Mouse (Mus musculus): ENCODE data around the gene Slfn1. TPM values are rescaled to one million over a fixed set of nuclear protein-coding genes. Genes with fewer than 3 reads are reported as not detected.
A peak's percentile ranks its signal among the peaks of the same experiment; 100 is the strongest.

Gene Slfn1
- total and polyA plus RNA-seq, 3 experiments = not detected

DNA sequence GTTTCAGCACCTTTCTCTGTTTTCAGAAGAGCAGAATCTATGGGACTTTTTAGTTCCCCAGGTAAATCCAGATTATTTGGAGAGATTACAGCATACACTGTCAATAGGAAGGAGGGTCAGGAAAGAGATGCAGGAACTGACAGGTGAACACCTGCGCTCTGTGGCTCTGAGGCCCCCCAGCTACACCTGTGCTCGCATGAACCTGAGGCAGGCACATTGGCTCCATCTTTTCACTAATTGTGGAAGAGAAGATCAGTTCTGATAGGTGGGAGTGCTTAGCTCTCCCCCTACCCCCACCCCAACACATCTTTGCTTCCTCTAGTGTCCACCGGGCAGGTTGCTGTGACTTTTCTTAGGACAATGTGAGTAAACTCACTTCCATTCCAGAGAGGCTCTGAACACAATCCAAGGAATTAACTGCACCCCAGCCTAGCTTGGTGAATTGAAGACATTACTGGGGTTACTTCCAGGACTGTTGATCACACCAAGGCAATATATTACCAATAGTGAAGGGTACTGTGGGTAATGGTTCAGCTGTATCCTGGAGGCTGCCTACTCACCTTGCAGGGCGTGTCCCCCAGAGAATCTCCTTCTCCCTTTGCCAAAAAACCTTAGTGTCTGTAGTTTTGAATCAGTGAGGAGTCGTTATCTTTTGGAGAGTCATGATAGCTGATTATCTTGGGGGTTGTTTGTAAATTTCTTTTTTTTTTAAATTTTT lies 38.1 kb upstream of the Slfn1 start (continued):
- TF ChIP-seq MYC (IDR thresholded peaks at IDR 0.05; ENCODE audit: low read depth, low read length) = no peak
- no peak; the same call in 1 of the 2 replicates for TF ChIP-seq RAD21 (IDR thresholded peaks at IDR 0.05; ENCODE audit: low read depth, low read length)
- TF ChIP-seq SIN3A (IDR thresholded peaks at IDR 0.05; ENCODE audit: low read length) = peak; percentile 8; the same call in 1 of the 2 replicates
- peak; percentile 7; the same call in 1 of the 2 replicates for TF ChIP-seq SMC3 (IDR thresholded peaks at IDR 0.05; ENCODE audit: low read depth, low read length)
- TF ChIP-seq POLR2A (IDR thresholded peaks at IDR 0.05; ENCODE audit: low read depth, low read length) = no peak; the same call in 1 of the 2 replicates
- TF ChIP-seq ZC3H11A (IDR thresholded peaks at IDR 0.05; ENCODE audit: low read depth, low read length) = no peak
- no peak for TF ChIP-seq ZKSCAN1 (IDR thresholded peaks at IDR 0.05; ENCODE audit: borderline replicate concordance, low read depth, low read length)
- TF ChIP-seq POLR2AphosphoS2 (IDR thresholded peaks at IDR 0.05; ENCODE audit: low read depth, low read length) = no peak

DNA sequence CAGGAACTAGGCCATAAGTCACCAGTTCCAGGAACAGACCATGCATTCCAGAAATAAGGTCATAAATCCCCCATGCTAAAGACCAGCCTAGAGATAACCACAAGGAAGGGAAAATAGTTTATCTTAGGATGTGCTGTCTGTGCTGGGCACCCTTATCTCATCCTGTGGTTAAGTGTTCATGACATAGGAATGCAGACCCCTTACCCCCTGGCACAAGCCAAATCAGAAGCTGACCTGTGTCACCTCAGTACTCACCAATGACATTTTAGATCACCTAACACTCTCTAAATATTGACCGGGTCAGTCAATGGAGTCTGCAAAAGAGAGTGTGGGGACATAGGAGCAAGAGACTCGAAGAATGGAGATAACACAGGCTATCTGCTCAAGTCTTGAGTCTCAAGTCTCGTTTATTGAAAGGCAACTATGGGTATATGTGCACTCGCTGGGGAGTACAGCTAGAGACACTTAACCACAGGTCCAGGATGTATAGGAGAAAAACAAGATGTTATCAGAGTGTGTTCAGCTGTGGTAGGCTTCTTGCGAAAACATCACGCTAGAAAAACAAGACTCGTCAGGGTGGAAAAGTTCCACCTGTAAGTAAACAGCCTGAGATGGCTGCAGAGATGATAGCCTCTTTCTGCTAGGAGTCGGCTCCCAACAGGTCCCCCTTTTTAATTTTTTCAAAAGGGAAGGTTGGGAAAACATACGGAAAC lies 37.0 kb upstream of the Slfn1 start:
- H3K9ac ChIP-seq (ENCODE audit: insufficient read depth, low read depth) = no peak overlapping the region
- dilution Hi-C loops (cut with MboI; ENCODE audit: extremely low pct_ligation_motif_present, extremely low pct_unique_long_range_greater_than_20kb, low sequenced_read_pairs) = no loop called here
- H3K4me3 ChIP-seq (replicated peaks in 1 of 3; ENCODE audit: low read depth in 2 of 3, low read length in 2 of 3, poor library complexity in 1 of 3) = no peak overlapping the region
- in situ Hi-C loops (cut with MboI; ENCODE audit: low pct_ligation_motif_present, low pct_unique_long_range_greater_than_20kb, low sequenced_read_pairs) = no loop called here
- H3K4me2 ChIP-seq (ENCODE audit: insufficient read depth, low read depth, poor library complexity, severe bottlenecking) = no peak overlapping the region
- no peak overlapping the region for H3K27ac ChIP-seq (ENCODE audit: insufficient read depth, low read depth)
- TF ChIP-seq SIN3A (IDR thresholded peaks at IDR 0.05; ENCODE audit: low read length) (no peak), TCF12 (IDR thresholded peaks at IDR 0.05; ENCODE audit: low read depth, low read length) (no peak), ZNF384 (IDR thresholded peaks at IDR 0.05; ENCODE audit: low read depth, low read length) (no peak), IRF4 (IDR thresholded peaks at IDR 0.05; ENCODE audit: low read depth, low read length) (no peak), BHLHE40 (IDR thresholded peaks at IDR 0.05; ENCODE audit: low read depth, low read length) (no peak), GABPA (IDR thresholded peaks at IDR 0.05; ENCODE audit: insufficient replicate concordance, low read depth, low read length) (no peak), CHD1 (IDR thresholded peaks at IDR 0.05; ENCODE audit: low read depth, low read length) (no peak), SMC3 (IDR thresholded peaks at IDR 0.05; ENCODE audit: low read depth, low read length) (no peak), NRF1 (IDR thresholded peaks at IDR 0.05; ENCODE audit: low read depth, low read length) (no peak), MAX (IDR thresholded peaks at IDR 0.05; ENCODE audit: low read length) (no peak), PAX5 (IDR thresholded peaks at IDR 0.05; ENCODE audit: low read length) (no peak), EP300 (IDR thresholded peaks at IDR 0.05; ENCODE audit: low read length) (no peak), NELFE (IDR thresholded peaks at IDR 0.05; ENCODE audit: low read depth, low read length) (no peak), MAZ (IDR thresholded peaks at IDR 0.05; ENCODE audit: low read depth, low read length) (no peak), HCFC1 (IDR thresholded peaks at IDR 0.05; ENCODE audit: low read depth, low read length) (no peak), KAT2A (IDR thresholded peaks at IDR 0.05; ENCODE audit: insufficient replicate concordance, low read length) (no peak)
- H3K9me3 ChIP-seq (replicated peaks; ENCODE audit: low read length) = peaks cover 12% of the 10 kb centered on the region
- DNase-seq (ENCODE audit: extremely low read depth) = no peak
- H3K79me2 ChIP-seq (replicated peaks; ENCODE audit: control insufficient read depth, extremely low read depth, insufficient read depth, poor library complexity, severe bottlenecking) = no peaks in the 10 kb centered on the region
- H3K36me3 ChIP-seq (replicated peaks in 1 of 2; ENCODE audit: control insufficient read depth in 1 of 2, insufficient read depth in 1 of 2, low read length in 1 of 2) = no peaks in the 10 kb centered on the region
- no peaks in the 10 kb centered on the region for H3K27me3 ChIP-seq (replicated peaks)
- H3K4me1 ChIP-seq (ENCODE audit: control insufficient read depth in 1 of 2, insufficient read depth in 2 of 2) = peaks cover 10 to 25% of the 10 kb centered on the region in 2 experiments
